Mouse (Mus musculus) limb, embryonic 10.5 days (tissue): ENCODE data around the gene Acbd5. TPM values are rescaled to one million over a fixed set of nuclear protein-coding genes. Genes with fewer than 3 reads are reported as not detected.

Experiments
- polyA plus RNA-seq: library from polyadenylated mRNA; unstranded; fragments of >200 nt; fragmentation: Nextera tagmentation; extraction: Ambion mirVana; gene quantifications from 2 replicates; pipeline ENCODE4 v1.2.1, GENCODE M21; 2016

Gene Acbd5
- polyA plus RNA-seq, 1 experiment from 2014 or later, result 27.7 TPM

Other genes starting within 250 kb of the Acbd5 start
- gene Pdss1, start 172.6 kb upstream of the Acbd5 start, polyA plus RNA-seq, result 19.1 and 21.8 TPM in 2 replicates
- gene Abi1, start 27.9 kb upstream of the Acbd5 start, polyA plus RNA-seq, result 32.1 and 40.2 TPM in 2 replicates
- gene Mastl, start 87.9 kb downstream of the Acbd5 start, polyA plus RNA-seq, result 16.3 and 16.9 TPM in 2 replicates
- gene Yme1l1, start 88.2 kb downstream of the Acbd5 start, polyA plus RNA-seq, result 64.9 and 76.5 TPM in 2 replicates
- gene 4931423N10Rik, start 139.3 kb downstream of the Acbd5 start, polyA plus RNA-seq, result not detected in 2 replicates